Mouse (Mus musculus): Measurements from ENCODE around the gene Il21. TPM values are rescaled to one million over a fixed set of nuclear protein-coding genes. Genes with fewer than 3 reads are reported as not detected.
A peak's percentile ranks its signal among the peaks of the same experiment; 100 is the strongest.

The Il21 gene
- polyA plus RNA-seq, 1 experiment = 0.05 TPM

- H3K27me3 ChIP-seq (ENCODE audit: control insufficient read depth, insufficient read depth, low read length) = no peaks in the 10 kb centered on the region
- WGBS = under 1% methylated on average over 11 of the region's 11 CpGs
- DNase-seq = peak; percentile 83
- no peak overlapping the region; the same call in 1 of the 2 replicates for H3K27ac ChIP-seq (ENCODE audit: control insufficient read depth, insufficient read depth, low read length)
- H3K4me3 ChIP-seq (ENCODE audit: control insufficient read depth, insufficient read depth, low read length) = peak overlapping the region; percentile 32
- H3K4me1 ChIP-seq (replicated peaks; ENCODE audit: control insufficient read depth, insufficient read depth, low read length) = peaks cover 18% of the 10 kb centered on the region
- TF ChIP-seq CTCF (IDR thresholded peaks at IDR 0.05; ENCODE audit: borderline replicate concordance, control insufficient read depth, extremely low read depth, insufficient read depth, low read length, poor library complexity) = 0 out of 2 replicates have a peak, but pooled peaks have one; percentile 26
- TF ChIP-seq POLR2A (IDR thresholded peaks at IDR 0.05; ENCODE audit: control insufficient read depth, extremely low read depth, insufficient read depth, low read length, poor library complexity) = no peak
- no peaks in the 10 kb centered on the region for H3K36me3 ChIP-seq (ENCODE audit: control insufficient read depth, insufficient read depth, low read length)
Measured at GRCm38 (mm10) chr3:37203984-37204428, 28.4 kb downstream of the Il21 start.

DNA sequence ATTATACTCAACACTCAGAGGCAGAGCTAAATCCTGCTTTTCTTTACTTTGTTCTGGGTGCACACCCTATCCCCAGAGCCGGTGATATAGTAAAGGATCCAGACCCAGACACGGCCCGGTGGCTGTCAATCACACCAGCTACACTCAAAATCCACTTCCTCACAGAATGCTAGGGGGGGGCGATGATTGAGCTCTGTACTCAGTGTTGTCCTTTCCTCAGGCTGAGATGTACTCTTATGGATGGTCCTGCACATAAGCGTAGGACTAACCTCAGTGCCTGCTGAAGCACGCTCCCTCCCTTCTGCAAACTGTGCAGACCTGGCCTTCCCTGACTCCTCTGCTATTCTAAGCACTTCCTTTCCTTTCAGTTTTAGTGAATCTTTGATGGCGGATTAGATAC is 29.6 kb downstream of the Il21 start:
- Histone ChIP-seq H3K27ac (ENCODE audit: control insufficient read depth, insufficient read depth, low read length) (no peak overlapping the region), H3K36me3 (ENCODE audit: control insufficient read depth, insufficient read depth, low read length) (no peaks in the 10 kb centered on the region), H3K4me1 (replicated peaks; ENCODE audit: control insufficient read depth, insufficient read depth, low read length) (peaks cover 18% of the 10 kb centered on the region), H3K4me3 (ENCODE audit: control insufficient read depth, insufficient read depth, low read length) (no peak overlapping the region), H3K27me3 (ENCODE audit: control insufficient read depth, insufficient read depth, low read length) (no peaks in the 10 kb centered on the region)
- 89% methylated on average over 7 of the region's 7 CpGs for WGBS
- TF ChIP-seq POLR2A (IDR thresholded peaks at IDR 0.05; ENCODE audit: control insufficient read depth, extremely low read depth, insufficient read depth, low read length, poor library complexity) = no peak
- TF ChIP-seq CTCF (IDR thresholded peaks at IDR 0.05; ENCODE audit: borderline replicate concordance, control insufficient read depth, extremely low read depth, insufficient read depth, low read length, poor library complexity) = no peak
- DNase-seq = no peak

DNA sequence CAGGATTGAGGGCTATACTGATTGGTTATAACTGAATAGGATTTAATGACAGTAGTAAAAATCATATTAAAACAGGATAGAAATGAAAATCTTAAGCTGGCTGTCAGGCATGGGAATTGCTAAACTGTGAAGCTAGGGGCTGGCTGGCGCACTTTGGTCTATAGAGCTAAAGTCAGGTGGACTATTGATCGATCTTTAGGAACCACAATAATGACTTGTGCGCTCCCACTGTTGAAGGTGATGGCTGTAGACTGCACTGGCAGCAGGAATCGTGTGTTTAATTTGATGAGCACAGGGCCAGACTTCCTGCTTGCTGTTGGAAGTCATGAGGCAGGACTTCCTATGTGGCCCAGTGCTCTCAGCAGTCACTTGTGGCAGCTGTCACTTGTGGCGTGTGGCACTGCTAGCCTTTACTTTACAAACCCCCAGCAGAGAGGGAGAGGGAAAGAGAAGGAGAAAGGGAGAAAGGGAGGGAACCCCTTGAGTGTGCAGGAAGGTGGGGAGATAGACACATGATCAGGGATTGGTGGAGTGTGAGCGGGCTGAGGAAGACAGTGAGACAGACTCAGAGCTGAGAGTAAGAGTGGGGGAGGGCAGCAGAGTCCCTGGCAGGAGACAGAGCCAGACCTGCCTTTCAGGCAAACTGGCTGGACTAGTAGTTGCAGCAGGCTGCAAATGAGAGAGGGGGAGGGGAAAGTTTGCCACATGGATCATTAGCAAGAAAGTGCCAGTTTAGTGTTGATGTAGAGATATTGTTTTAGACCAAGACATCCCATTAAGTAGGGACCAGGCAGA is 31.1 kb downstream of the Il21 start:
- no peak overlapping the region for H3K27ac ChIP-seq (ENCODE audit: control insufficient read depth, insufficient read depth, low read length)
- no peak for TF ChIP-seq POLR2A (IDR thresholded peaks at IDR 0.05; ENCODE audit: control insufficient read depth, extremely low read depth, insufficient read depth, low read length, poor library complexity)
- TF ChIP-seq CTCF (IDR thresholded peaks at IDR 0.05; ENCODE audit: borderline replicate concordance, control insufficient read depth, extremely low read depth, insufficient read depth, low read length, poor library complexity) = no peak
- no peak overlapping the region for H3K4me3 ChIP-seq (ENCODE audit: control insufficient read depth, insufficient read depth, low read length)
- WGBS = 51% methylated on average over 6 of the region's 6 CpGs
- no peak for DNase-seq
- H3K36me3 ChIP-seq (ENCODE audit: control insufficient read depth, insufficient read depth, low read length) = no peaks in the 10 kb centered on the region
- no peaks in the 10 kb centered on the region for H3K27me3 ChIP-seq (ENCODE audit: control insufficient read depth, insufficient read depth, low read length)
- H3K4me1 ChIP-seq (replicated peaks; ENCODE audit: control insufficient read depth, insufficient read depth, low read length) = peaks cover 18% of the 10 kb centered on the region

DNA sequence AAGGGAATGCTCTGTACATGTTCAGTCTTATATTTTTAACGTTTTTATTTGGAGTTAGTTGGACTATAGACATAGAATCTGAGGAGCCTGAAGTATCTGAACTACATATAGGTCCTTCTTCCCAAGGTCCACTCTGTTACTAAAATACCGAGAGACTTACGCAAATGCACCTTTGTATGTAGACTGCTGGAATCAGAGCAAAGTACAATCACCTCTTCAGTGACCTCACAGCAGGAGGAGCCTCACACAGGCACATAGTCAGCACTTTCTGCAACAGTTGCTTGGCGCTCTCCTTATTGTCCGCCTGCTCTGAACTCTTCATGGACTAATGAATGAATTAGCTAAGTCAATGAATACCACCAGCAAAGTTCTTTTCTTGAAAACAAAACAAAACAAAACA is 34.1 kb downstream of the Il21 start:
- Histone ChIP-seq H3K4me3 (ENCODE audit: control insufficient read depth, insufficient read depth, low read length) (no peak overlapping the region), H3K36me3 (ENCODE audit: control insufficient read depth, insufficient read depth, low read length) (no peaks in the 10 kb centered on the region), H3K4me1 (replicated peaks; ENCODE audit: control insufficient read depth, insufficient read depth, low read length) (peaks cover 6% of the 10 kb centered on the region; the same call in 1 of the 2 replicates), H3K27ac (ENCODE audit: control insufficient read depth, insufficient read depth, low read length) (no peak overlapping the region), H3K27me3 (ENCODE audit: control insufficient read depth, insufficient read depth, low read length) (no peaks in the 10 kb centered on the region)
- 92% methylated on average over 5 of the region's 5 CpGs for WGBS
- no peak for TF ChIP-seq POLR2A (IDR thresholded peaks at IDR 0.05; ENCODE audit: control insufficient read depth, extremely low read depth, insufficient read depth, low read length, poor library complexity)
- no peak for TF ChIP-seq CTCF (IDR thresholded peaks at IDR 0.05; ENCODE audit: borderline replicate concordance, control insufficient read depth, extremely low read depth, insufficient read depth, low read length, poor library complexity)
- no peak for DNase-seq

- Histone ChIP-seq H3K27me3 (ENCODE audit: control insufficient read depth, insufficient read depth, low read length) (no peaks in the 10 kb centered on the region), H3K36me3 (ENCODE audit: control insufficient read depth, insufficient read depth, low read length) (no peaks in the 10 kb centered on the region), H3K4me1 (replicated peaks; ENCODE audit: control insufficient read depth, insufficient read depth, low read length) (no peaks in the 10 kb centered on the region), H3K4me3 (ENCODE audit: control insufficient read depth, insufficient read depth, low read length) (no peak overlapping the region), H3K27ac (ENCODE audit: control insufficient read depth, insufficient read depth, low read length) (no peak overlapping the region)
- no peak for DNase-seq
- 13% methylated on average over 2 of the region's 2 CpGs for WGBS
- TF ChIP-seq POLR2A (IDR thresholded peaks at IDR 0.05; ENCODE audit: control insufficient read depth, extremely low read depth, insufficient read depth, low read length, poor library complexity) (no peak), CTCF (IDR thresholded peaks at IDR 0.05; ENCODE audit: borderline replicate concordance, control insufficient read depth, extremely low read depth, insufficient read depth, low read length, poor library complexity) (no peak)
Measured at GRCm38 (mm10) chr3:37191953-37192352, 40.5 kb downstream of the Il21 start.

DNA sequence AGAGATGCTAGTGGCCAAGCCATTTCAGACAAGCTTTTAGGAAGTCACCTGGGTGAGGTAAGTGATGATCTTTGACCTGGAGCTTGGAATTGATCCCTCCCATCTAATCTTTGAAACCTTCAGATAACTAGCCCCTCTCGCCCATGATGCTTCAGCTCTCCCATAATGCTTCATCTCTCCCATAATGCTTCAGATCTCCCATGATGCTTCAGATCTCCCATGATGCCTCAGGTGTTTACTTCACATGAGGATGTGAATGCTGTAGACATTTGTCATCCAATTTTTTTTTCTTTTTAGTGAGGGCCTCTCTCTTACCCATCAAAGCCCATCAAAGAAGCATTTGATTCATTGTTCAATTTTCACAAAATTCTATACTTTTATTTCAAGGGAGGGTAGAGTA is 46.9 kb downstream of the Il21 start:
- Histone ChIP-seq H3K4me1 (replicated peaks; ENCODE audit: control insufficient read depth, insufficient read depth, low read length) (no peaks in the 10 kb centered on the region), H3K36me3 (ENCODE audit: control insufficient read depth, insufficient read depth, low read length) (no peaks in the 10 kb centered on the region), H3K27ac (ENCODE audit: control insufficient read depth, insufficient read depth, low read length) (no peak overlapping the region), H3K4me3 (ENCODE audit: control insufficient read depth, insufficient read depth, low read length) (no peak overlapping the region), H3K27me3 (ENCODE audit: control insufficient read depth, insufficient read depth, low read length) (no peaks in the 10 kb centered on the region)
- no peak for DNase-seq
- WGBS = 94% methylated on average over 1 of the region's 1 CpGs
- TF ChIP-seq CTCF (IDR thresholded peaks at IDR 0.05; ENCODE audit: borderline replicate concordance, control insufficient read depth, extremely low read depth, insufficient read depth, low read length, poor library complexity) = no peak
- TF ChIP-seq POLR2A (IDR thresholded peaks at IDR 0.05; ENCODE audit: control insufficient read depth, extremely low read depth, insufficient read depth, low read length, poor library complexity) = no peak

Measured in thymus, adult 2 months (tissue).